Comparison of ENCODE assay signal across 17 mouse cellular contexts in the genomic region with DNA sequence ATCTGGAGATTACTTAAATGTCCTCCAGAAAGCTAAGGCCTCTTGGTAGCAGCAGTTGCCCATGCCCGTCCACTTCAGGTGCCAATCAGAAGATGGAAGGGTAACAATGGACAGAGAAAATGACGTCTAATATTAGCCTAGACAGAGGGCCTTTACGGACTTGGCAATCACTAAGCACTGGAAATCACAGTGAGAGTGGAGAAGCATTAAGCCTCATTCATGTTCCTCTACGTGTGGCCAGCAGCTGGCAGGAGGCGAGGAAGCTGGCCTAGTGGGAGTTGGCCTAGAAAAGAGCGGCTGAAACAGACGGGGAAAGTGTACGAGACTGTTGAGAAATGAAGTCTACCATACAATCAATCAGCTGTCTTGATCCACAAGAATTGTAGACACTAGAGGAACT. TPM values are rescaled to one million over a fixed set of nuclear protein-coding genes. Genes with fewer than 3 reads are reported as not detected.
A peak's percentile ranks its signal among the peaks of the same experiment; 100 is the strongest.
DNase-seq lines count a peak whose midpoint lies in the region; ATAC-seq lines count a peak whose summit lies in the region.
"Had no signal": no experiment of that assay in that cellular context is flagged by ENCODE, and none has a peak within 500 bp of the region (broad histone marks: within the 10 kb centered on the region; RNA-seq: fewer than 3 reads in every experiment).

No protein-coding gene starts in this region.

- no peak overlapping the region for H3K27ac ChIP-seq in forebrain, embryonic 14.5 days (ENCODE audit: low read depth, low read length)
- H3K27ac ChIP-seq: intestine, embryonic 15.5 days; limb, embryonic 13.5 days had no signal

- H3K36me3 ChIP-seq in forebrain, embryonic 14.5 days (ENCODE audit: control insufficient read depth, insufficient read depth, low read length) = no peaks in the 10 kb centered on the region
- H3K36me3 ChIP-seq: heart, embryonic 12.5 days; intestine, embryonic 15.5 days; limb, embryonic 13.5 days had no signal

- DNase-seq in cerebellum, postnatal 4 days (ENCODE audit: low spot score in 2 of 2) = no peak
- peak; percentile 25 for DNase-seq in layer of hippocampus, adult 9-11 months
- no peak for DNase-seq in layer of hippocampus, postnatal 36 days
- peak; percentile 64 for DNase-seq in Muller cell, postnatal 12 days (ENCODE audit: inconsistent ontology term)
- peak; percentile 33 for DNase-seq in forebrain, embryonic 14.5 days (ENCODE audit: low spot score)
- no peak for DNase-seq in kidney, adult 8-10 months
- no peak for DNase-seq in spleen, postnatal 14 days (ENCODE audit: low spot score in 2 of 2)
- DNase-seq: gastrocnemius, postnatal 25 days; heart, postnatal 4 days; kidney, postnatal 14 days; lung, adult 2 months; right cerebral cortex, postnatal 14 days; thymus, adult 2 months had no signal

- H3K4me2 ChIP-seq in forebrain, embryonic 14.5 days (ENCODE audit: low read length) = no peak overlapping the region
- H3K4me2 ChIP-seq: heart, embryonic 12.5 days; intestine, embryonic 15.5 days; limb, embryonic 13.5 days had no signal

- no peak overlapping the region for H3K4me3 ChIP-seq in forebrain, embryonic 14.5 days (ENCODE audit: low read depth, low read length)
- H3K4me3 ChIP-seq: heart, embryonic 12.5 days; intestine, embryonic 15.5 days; limb, embryonic 13.5 days had no signal

- H3K4me1 ChIP-seq in forebrain, embryonic 14.5 days (ENCODE audit: control insufficient read depth, insufficient read depth, low read length) = 0 out of 2 replicates have a peak, but pooled peaks cover 2% of the 10 kb centered on the region
- H3K4me1 ChIP-seq: intestine, embryonic 15.5 days had no signal

- no peaks in the 10 kb centered on the region for H3K27me3 ChIP-seq in forebrain, embryonic 14.5 days (replicated peaks; ENCODE audit: control insufficient read depth, insufficient read depth, low read length)
- H3K27me3 ChIP-seq: heart, embryonic 12.5 days; intestine, embryonic 15.5 days; limb, embryonic 13.5 days had no signal

- H3K9ac ChIP-seq in forebrain, embryonic 14.5 days (ENCODE audit: low read length) = no peak overlapping the region
- H3K9ac ChIP-seq: heart, embryonic 12.5 days; intestine, embryonic 15.5 days; limb, embryonic 13.5 days had no signal

- 35% methylated on average over 8 of the region's 8 CpGs for WGBS in forebrain, embryonic 14.5 days

- no peaks in the 10 kb centered on the region for H3K9me3 ChIP-seq in forebrain, embryonic 14.5 days (replicated peaks; ENCODE audit: control insufficient read depth, low read length)
- H3K9me3 ChIP-seq: heart, embryonic 12.5 days; intestine, embryonic 15.5 days; limb, embryonic 13.5 days had no signal

- ATAC-seq in cerebellum, adult (ENCODE audit: insufficient number of reproducible peaks, low FRiP score, low TSS enrichment) = peak; percentile 71
- ATAC-seq in forebrain, embryonic 14.5 days = no peak; the same call in 1 of the 2 replicates
- ATAC-seq: intestine, embryonic 15.5 days had no signal

RNA-seq across cellular contexts. Expression of gene Tmem56, which starts 43.8 kb away (rescaled TPM):
- total RNA-seq in layer of hippocampus, postnatal 36 days (2021) = 10 to 100 TPM; 30.1 to 35.7 TPM
- 2.5 and 3.8 TPM in 2 replicates for polyA plus RNA-seq in forebrain, embryonic 14.5 days (2014; fragmentation: Nextera tagmentation; extraction: Ambion mirVana)

RNA-seq across cellular contexts. Expression of gene Alg14, which starts 52.5 kb away (rescaled TPM):
- total RNA-seq in layer of hippocampus, postnatal 36 days (2021) = 10 to 100 TPM; 12.2 to 12.7 TPM
- polyA plus RNA-seq in forebrain, embryonic 14.5 days (2014; fragmentation: Nextera tagmentation; extraction: Ambion mirVana) = 40.9 and 46.6 TPM in 2 replicates

Comparison
In these comparisons a context has a peak if more than half of its experiments do, and no peak if none do; other contexts are left out.
1. DNase-seq: peak in layer of hippocampus, adult 9-11 months (single experiment), Muller cell, postnatal 12 days (single experiment) and forebrain, embryonic 14.5 days (single experiment); none in cerebellum, postnatal 4 days (0 of 2), layer of hippocampus, postnatal 36 days (0 of 2), kidney, adult 8-10 months (0 of 2) and spleen, postnatal 14 days (0 of 2).